Mouse (Mus musculus) bone marrow, adult 2 months (tissue): ENCODE data around the gene Stim1.

Source experiments
- CTCF ChIP-seq: fragments of 200-500 bp; IDR thresholded peaks from 2 replicates; pipeline ENCODE4 v1.5.1; 2011; ENCODE audit warnings: low read length, control low read depth; ENCODE audit not compliant: control insufficient read depth, insufficient read depth
- POLR2A ChIP-seq: fragments of 200-500 bp; IDR thresholded peaks from 2 replicates; pipeline ENCODE4 v1.6.1; 2011; ENCODE audit warnings: low read depth, mild to moderate bottlenecking, control low read depth, low read length, borderline replicate concordance; ENCODE audit not compliant: control insufficient read depth

GRCm38 (mm10) chr7:102310821-102311220, 43.2 kb downstream of the Stim1 start:
- TF ChIP-seq POLR2A, result no peak
- TF ChIP-seq CTCF, result no peak
